Mouse (Mus musculus) Muller cell, postnatal 12 days (primary cell): ENCODE measurements at regions not wholly inside any gene's neighbourhood (a gene's known extent, or its start where the extent isn't known, plus 50 kb on each side); places are given as distances from the start of the nearest gene placed in this dataset.

Experiments used
- DNase-seq: peaks from one replicate; pipeline ENCODE4 v3.0.0-alpha.2; 2015; ENCODE audit errors: inconsistent ontology term

DNA sequence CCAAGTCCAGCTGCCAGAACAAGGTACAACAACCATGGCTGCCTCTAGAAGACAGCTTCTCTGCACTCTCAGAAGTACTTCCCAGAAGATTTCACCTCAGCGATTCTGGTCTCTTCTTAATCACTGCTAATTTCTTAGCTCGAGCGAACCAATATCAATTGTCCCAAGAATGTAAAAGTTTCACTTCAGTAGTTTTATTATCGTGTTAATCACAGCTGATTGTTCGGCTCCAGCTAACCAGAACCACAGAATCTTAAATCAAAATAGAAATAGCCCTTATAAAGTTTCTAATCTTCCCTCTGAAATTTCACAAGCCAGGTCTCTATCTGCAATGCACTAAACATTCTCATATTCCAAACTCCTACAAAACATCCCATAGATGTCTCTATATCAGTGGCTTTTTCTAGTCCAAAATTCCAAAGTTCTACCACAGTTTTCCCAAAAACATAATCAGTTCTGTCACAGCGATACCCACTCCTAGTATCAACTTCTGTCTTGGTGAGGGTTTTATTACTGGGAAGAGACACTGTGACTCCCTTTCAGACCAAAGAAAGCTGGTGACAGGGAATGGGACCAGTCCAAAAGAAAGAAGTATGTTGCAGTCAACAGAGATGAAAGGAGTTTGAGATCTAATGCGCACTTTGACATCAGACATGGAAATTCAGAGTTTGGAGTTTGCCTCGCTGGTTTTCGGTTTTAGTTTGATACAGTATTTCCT lies 130.2 kb downstream of the Gm10283 start:
- DNase-seq = no peak

DNA sequence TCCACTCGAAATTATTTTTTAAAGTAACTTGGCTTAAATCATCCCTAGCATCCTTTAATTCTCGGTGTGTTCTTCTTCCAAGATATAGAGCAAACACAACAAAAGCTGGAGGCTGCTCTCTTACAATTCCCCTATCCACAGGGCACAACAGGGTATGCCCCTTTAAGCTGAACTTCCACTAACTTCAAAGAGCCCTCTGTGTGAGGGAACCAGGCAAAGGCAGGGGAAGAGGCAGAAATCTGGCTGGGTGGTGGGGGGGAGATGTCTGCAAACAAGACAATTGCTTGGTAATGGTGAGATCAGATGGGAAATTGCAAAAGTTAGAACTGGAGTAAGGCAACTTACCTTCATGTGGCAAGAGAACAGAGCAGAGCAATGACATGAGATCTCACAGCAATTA lies 154.7 kb downstream of the Gm10283 start:
- no peak for DNase-seq

DNA sequence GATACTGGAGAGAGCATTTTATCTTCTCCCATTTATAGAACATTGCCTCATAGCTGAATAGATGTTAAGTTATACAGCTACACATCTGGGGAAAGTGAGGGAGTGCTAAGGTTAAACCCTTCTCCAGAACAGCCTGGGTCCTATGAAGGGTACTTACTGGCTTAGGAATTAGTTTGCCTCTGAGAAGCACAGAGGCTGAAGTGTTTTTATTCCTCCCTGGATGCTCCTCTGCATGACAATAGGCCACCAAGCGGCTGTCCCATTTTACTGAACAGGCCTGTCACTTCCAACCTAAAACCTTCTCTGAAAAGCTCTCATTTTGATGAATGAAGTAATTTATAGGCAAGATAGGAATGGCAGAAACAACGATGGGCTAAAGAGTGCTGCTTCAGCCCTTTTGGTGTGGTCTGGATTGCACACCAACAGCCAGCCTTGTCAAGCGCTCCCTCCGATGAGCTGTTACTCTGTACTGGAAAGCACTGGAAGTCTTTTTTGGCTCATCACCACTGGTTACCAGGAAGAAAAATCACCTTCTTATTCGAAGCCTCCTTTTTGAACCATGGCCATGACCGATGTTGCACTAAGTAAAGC lies 157.1 kb downstream of the Gm10283 start:
- DNase-seq = no peak

DNA sequence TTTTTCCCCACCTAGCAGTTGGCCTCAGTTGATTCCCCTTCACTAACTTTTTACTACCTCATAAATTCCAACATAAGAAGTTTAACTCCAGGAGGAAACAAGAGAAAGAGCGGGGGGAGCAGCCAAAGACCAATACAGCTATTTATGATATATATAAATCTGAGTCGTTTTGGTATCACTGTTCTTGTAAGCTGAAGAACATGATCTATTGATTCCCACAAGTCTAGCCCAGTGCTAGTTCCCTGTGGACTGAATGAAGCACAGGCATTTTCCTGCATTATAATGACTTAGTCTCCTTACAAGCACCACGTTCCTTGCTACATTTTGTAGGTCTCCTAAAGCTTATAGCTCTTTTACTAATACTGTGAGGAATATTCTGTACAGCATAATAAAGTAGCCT lies 187.5 kb downstream of the Gm10283 start:
- DNase-seq = no peak

DNA sequence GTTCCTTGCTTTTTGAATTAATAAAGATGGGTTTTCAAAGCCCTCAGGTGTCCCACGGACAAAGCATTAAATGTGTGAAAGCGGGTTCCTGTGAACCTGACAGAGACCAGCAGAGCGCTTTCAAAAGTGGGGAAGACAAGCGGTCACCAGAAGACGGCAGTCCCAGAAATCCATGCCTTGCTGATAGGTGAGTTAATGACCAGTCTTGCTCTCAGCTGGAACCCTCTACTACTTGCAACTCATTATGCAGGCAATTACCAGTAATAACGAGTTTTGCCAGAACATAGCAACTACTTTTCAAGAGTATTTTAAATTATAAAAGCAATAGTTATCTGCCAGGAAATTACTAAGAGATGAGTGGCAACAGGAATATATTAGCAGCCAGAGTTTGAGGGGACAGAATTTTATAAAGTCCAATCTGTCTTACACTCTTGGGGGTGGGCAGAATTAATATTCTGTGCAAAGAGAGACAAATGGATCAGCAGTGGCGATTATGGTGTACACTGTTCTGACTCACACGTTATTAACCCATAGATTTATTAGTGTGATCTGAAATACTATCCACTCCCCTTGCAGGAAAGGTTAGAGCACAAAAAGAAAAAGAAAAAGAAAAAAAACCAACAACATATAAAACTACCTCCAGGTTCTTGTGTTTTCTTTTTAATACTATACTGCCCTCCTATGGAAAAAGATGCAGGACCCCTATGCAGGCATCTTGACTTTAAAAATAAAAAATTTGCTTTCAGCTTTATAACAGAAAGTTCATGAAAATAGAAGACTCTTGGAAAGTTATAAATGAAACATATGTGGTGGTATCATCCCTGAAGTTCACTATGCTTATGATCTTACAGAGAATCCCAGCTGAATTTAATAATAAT lies 188.8 kb downstream of the Gm10283 start:
- DNase-seq = no peak

DNA sequence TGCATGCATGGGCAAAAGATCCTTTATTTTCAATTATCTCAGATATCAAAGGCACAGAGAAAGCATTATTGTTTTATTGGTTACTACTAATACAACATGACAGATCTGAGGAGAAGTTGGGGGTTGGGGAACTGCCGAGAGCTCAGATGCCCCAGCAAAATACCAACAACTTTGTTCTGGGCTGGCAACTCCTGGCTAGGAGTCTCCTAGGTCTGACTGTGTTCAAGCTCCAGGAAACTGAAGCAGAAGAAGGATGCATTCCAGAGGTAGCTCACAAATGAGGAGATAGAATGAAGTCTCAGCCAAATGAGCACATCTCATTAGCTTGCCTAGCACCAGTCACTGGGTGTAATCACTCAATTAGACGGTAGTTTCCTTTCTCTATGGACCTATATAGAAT lies 192.9 kb downstream of the Gm10283 start:
- peak; percentile 81 for DNase-seq

DNA sequence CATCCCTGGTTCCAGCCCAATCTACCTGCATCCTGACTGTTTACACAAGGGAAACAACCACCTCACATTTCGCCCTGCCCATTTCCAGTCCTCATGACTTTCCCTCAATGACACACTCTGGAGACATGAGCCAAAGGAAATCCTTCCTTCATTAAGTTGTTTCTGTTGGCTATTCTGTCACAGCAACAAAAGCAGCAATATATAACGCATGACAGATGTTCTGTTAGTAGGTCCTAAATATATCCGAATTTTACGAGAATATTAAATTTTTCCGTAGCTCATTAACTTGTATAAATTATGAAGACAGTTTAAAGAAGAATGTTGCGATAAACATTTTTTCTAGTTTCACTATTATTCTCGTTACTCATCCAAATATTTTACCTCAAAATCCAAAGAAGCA lies 201.7 kb downstream of the Gm10283 start:
- no peak for DNase-seq

DNA sequence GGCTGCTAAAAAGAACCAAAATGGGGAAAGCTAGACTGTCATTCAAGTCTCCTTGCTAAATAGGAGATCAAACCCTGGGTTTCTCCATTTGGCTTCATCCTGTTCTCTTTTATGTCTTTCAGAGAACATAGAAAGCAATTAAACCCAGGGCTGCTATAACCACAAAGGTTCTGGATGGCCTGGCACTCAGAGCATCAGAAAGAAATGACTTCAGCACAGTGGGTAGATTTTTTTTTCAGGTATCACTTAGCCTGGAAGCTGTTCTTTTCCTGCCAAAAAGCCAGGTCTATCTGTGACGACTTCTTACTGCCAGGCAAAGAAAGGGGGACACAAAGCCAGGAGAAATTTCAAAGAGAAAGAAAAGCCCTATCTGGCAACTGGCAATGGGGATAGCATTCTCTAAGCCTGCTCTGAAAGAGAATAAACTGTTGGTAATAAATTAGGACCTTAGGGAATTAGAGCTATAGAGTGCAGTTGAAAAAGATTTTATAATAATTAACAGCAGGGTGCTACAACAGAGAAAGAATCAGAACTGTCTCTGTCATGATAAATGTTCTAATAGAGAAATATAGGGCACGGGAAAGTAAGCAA lies 225.7 kb downstream of the Gm10283 start:
- no peak for DNase-seq

DNA sequence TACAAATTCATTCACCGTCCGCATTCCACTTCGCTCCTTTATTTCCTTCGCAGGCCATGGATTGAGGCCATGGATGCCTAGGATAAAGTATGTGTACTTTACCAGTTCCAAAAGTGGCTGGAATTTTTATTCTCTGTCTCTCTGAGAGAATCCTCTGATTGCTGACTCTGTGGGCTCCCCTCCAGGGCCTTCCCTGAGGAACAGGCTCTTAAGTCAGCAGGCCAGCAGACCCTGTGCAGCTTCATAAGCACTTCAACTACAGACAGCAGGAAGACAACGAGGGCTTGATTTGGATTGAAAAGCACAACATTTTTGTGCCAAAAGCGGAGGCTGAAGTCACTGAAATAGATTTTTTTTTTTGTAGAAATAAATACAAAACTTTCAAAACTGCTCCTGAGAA lies 252.7 kb downstream of the Gm10283 start:
- no peak for DNase-seq

DNA sequence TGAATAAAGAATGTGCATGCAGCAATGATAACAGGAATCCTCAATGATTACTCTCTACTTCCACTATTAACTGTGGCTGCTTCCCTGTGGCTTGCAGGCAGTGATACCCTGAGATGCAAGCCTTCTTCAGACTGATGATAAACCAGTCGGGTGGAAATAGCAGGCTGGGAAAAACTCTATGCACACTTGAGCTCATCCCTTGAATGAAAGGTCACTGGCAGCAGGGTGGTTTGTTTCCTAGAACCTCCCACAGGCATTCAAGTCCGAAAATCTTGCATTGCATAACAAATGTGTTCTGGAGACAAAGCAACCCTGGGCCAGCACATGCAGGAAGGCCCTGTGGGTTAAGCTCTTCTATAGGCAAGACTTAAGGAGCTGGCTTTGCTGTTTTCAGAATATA lies 253.3 kb downstream of the Gm10283 start:
- DNase-seq = peak; percentile 60

DNA sequence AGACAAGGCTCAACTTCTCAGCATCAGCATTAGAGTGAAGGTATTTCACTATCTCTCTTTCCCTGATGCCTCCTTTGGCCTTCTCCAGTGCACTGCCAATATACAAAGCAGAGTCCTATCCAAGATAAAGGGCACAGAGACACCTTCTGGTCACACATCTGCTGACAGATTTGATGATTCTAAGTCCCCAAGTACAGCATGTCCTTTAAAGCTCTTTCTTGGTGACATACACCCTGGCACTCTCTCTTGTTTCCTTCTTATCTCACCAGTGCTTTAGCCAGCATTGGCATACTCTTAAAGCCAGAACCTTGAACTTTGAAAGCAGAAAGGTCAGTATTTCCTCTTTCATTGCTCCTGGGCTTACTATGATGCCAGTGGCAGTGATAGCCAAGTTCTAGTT lies 255.4 kb downstream of the Gm10283 start:
- DNase-seq = no peak

DNA sequence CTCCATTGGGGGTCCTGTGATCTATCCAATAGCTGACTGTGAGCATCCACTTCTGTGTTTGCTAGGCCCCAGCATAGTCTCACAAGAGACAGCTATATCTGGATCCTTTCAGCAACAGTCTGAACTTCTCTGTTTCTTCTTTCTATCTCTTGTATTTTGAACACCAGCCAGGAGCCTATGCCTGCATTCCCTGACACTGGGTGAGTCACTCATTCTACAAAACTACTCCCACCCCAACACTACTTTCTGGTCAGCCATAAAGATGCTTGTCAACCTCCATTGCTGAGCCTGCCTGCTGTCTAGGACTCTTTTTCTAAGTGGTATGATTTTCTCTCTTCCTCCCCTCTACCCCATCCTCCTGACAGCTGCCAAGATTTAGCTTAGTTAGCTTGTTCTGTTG lies 261.6 kb downstream of the Gm10283 start:
- DNase-seq = no peak

DNA sequence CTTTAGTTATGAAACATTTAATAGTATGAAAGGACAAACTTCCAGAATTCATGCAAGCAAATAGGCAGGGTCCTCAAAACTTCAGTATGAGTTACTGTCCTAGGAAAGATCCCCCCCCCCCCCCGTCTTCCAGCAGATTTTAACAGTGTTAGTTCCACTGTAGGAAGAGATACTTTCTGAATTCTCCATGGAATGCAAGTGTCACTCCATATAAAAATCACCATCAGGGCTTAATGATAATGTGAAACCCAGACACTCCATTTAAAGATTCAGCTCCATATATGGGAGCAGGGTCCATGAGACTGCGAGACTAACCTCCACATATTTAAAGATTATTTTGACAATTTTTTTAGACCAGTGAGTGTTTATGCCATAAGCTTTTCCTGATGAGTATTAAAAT lies 282.1 kb downstream of the Gm10283 start:
- DNase-seq = no peak

DNA sequence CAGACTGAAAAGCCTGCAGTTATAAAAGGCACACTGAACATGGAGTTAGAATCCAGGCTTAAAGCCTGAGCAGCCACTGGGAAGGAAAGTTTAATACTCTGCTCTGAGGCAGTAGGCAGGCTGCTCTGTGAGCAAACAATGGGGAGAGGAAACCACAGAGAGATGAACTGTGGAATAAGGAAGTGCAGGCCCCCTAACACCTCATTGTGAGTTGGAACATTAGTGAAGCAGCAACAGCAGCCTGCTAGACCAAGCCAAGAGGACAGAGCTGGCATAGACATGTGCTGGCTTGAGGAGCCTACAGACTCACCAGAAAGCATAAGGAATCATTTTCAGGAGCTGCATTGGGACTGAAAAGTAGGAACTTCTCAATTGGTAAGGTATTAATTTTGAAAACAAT lies 307.4 kb downstream of the Gm10283 start:
- no peak for DNase-seq

DNA sequence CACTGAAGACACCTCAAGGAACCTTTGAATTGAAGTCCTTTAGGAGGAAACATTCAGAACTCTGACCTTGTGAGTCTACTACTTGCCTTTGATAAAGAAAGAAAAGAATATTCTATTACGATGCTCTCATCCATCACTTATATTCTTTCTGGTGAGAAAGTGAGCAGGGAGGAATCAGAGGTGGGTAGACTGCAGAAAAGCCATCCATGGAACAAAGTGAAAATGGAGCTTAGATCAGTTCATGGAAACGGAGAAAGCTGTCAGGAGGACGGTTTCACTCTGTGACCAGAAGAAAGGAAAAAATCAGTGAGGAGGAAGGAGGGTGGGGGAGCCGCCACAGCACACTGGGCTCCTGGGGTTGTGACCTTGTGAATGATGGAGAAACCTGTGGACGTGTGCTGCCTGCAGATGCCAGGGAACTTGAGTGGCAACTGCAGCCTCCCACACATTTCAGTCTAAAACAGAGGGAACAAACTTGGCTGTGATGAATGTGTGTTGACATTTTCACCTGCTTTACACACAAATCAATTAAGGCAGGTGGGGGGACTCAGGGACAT lies 335.2 kb downstream of the Gm10283 start:
- no peak for DNase-seq
